Mouse (Mus musculus) lung, postnatal 36 days (tissue): Measurements from ENCODE around the gene Zfp536.

Source experiments
- DNase-seq: peaks from one replicate; pipeline ENCODE4 v3.0.0; 2022; ENCODE audit warnings: mixed read lengths

Zfp536 gene

DNA sequence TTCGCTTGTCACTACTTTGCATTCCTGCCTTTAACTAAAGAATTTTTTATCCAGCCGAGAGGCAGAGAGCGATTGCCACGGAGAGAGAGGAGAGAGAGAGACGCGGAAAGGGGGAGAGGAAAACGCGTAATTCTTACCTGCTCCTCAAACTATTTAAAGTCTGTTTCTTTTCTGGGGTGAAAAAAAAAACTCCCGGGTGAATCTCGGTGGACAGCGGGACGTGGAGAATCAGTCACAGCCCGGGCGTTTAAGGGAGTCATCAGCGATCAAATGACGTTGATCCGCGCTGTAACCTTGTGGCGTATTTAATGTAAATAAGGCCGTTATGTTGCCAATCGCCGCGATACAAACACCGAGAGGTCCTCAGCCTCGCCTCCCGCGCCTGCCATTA lies at the start of gene Zfp536:
Zfp536 (minus strand) TSS at position 330 of the 391 bp plus-strand sequence.
- no peak for DNase-seq

GRCm38 (mm10) chr7:37820670-37821301 lies 47.3 kb upstream of the Zfp536 start:
- DNase-seq = peak; percentile 1

DNA sequence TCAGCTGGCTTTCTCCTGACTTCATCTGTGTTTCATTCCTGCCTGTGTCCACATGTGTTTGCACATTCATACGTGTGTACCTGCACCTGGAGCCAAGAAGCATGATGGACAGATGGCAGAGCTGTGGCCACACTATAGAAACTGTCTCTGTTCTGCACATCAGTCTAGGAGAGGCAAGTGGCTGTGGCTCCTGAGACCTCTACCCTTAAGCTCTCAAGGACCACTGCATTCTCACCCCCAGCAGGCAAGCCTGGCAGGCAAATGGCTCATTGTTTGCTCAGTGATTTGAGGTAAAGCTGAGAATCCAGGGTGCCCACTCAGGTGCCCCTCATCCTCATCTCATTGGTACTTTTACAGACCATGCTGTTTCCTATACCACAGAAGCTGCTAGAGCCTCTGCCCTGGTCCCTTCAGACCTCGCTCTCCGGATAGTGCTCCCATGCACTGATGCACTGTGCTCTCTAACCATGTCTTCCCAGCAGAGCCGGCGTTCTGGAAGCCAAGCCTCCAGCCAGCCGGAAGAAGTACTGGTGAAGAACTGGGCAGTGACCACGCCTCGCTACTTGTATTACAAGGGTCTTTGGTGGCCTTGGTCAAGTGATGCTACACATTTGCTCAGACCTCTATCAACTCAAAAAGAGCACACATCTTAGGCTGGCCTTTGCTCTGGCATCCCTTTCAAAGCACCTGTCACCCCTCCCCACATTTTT lies 45.3 kb upstream of the Zfp536 start:
- no peak for DNase-seq

- no peak for DNase-seq
These were observed 43.5 kb upstream of the Zfp536 start for GRCm38 (mm10) chr7:37816901-37817300.

DNA sequence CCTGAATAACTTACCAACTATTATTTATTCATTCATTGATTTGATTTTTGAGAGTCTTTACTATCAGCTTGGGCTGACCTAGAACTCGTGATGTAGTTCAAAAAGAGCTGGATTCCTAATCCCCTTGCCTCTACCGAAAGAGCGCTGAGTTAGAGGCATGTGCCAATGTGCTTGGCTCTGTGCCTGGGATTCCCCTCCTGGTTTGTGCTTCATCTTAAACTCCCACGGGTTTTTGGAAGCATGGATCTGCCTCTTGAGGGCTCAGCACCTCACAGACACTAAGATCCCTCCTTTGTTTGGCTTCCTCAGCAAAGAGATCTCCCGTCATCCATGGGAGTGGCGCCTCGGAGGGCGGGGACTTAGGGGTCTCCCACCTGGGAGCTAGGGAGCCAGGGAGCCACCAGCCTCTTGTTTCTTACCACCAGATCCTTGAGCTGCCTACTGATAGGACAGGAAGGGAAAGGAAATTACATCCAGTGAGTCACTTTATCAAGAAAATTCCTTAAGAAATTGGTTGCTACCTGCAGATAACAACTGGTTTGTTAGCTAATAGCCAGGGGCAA lies 41.5 kb upstream of the Zfp536 start:
- no peak for DNase-seq

DNA sequence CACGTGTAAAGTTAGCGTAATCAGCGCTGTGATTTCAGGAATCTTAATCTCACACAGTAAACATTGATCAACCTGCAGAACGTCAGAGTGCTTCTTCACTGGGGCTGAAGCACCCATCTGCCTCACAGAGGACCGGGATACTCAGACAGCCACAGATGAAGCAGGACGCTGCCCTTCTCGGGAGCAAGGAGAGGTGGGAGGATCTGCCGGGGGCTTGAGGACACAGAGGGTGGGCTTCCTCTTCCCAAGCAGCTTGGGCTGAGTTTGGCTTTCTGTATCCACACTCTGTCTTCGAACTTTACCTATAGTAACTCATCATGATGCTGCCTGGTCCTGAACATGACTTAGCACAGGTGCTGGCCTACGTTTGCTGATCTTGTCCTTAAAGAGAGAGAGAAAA lies 40.2 kb upstream of the Zfp536 start:
- no peak for DNase-seq

GRCm38 (mm10) chr7:37809908-37810307 lies 36.5 kb upstream of the Zfp536 start:
- DNase-seq = no peak

- no peak for DNase-seq
These were observed 35.6 kb upstream of the Zfp536 start for GRCm38 (mm10) chr7:37809001-37809400.

DNA sequence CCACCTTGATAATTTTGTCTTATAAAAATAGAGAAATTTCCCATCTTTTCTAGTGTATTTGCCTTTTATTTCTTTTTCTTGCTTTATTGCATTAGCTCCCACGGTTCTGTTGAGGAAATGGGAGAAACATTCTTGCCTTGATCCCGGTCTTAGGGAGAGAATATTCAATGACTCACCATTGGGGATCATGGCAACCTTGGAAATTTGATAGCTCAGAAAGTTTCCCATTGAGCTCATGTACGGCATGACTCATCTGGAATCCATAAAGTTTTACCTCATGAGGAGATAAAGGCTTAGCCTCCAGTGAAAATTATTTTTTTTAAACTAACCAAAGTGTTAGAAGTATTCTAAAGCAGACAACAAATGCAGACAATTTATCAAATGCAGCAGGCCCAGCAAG lies 27.7 kb upstream of the Zfp536 start:
- no peak for DNase-seq

GRCm38 (mm10) chr7:37788721-37789120 lies 15.3 kb upstream of the Zfp536 start:
- no peak for DNase-seq

DNA sequence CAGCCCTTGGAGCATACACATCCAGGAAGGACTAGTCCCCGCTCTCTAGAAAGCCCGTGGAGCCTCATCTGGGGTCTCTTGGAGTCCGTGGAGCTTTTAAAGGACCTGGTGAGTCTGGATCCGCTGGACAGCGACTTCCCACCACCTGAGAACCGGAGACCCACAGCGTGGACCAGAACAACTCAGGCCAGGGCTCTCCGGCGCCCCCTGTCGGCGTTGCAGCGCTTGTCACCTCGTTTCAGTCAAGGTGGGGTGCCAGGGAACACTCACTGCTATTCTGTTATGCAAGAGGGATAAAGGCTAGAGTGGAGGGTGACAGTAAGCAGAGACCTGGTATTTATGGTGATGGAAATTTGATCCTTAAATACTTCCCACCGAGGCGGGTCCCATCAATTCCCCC lies 2.1 kb upstream of the Zfp536 start:
- DNase-seq = peak; percentile 56

GRCm38 (mm10) chr7:37774463-37774970 lies 1.1 kb upstream of the Zfp536 start:
- DNase-seq = no peak

- DNase-seq = no peak
These were observed 465 bp upstream of the Zfp536 start for GRCm38 (mm10) chr7:37773906-37774305.

DNA sequence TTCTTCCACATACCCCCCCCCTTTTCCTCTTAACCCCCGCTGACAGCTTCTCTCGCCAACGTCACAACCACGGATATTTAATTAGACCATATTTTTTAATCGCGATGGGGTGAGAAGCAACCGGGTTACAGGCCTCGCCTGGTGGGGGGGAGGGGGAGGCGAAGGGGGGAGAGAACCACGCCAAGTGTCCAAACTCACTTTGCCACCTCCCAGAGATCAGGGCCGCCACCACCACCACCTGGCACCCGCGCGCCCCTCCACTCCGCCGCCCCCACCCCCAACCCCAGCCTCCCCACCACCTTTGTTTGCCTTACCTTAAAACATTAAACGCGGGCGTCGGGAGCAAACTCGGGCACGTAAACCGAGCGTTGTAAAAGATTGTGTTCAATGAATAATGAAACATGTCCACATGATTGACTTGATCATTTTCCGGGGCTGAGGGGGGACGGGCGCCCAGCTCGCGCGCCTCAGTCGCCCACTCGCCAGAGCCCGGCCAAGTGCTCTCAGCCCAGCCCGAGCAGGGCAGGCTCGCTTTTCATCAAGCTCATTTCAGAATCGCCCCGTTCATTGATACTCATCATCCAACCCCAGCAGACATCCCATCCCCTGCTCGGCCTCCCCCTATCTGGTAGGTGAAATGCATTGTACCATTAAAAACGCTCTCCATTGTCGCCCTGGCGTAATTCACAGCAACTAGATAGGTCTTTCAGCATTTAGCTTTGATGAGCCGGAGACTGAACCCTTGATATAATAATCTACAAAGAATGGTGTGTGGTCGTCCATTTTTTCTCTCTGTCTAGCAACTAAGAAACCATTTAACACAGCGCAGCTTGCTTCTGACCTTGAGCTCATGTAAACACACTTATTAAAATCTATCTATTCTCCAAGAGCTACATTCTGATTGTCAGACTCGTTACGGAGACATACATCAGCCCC lies 797 bp downstream of the Zfp536 start:
- no peak for DNase-seq

- no peak for DNase-seq
These were observed 1.7 kb downstream of the Zfp536 start for GRCm38 (mm10) chr7:37771491-37772375.

- peak; percentile 40 for DNase-seq
These were observed 2.9 kb downstream of the Zfp536 start for GRCm38 (mm10) chr7:37770400-37771050.

DNA sequence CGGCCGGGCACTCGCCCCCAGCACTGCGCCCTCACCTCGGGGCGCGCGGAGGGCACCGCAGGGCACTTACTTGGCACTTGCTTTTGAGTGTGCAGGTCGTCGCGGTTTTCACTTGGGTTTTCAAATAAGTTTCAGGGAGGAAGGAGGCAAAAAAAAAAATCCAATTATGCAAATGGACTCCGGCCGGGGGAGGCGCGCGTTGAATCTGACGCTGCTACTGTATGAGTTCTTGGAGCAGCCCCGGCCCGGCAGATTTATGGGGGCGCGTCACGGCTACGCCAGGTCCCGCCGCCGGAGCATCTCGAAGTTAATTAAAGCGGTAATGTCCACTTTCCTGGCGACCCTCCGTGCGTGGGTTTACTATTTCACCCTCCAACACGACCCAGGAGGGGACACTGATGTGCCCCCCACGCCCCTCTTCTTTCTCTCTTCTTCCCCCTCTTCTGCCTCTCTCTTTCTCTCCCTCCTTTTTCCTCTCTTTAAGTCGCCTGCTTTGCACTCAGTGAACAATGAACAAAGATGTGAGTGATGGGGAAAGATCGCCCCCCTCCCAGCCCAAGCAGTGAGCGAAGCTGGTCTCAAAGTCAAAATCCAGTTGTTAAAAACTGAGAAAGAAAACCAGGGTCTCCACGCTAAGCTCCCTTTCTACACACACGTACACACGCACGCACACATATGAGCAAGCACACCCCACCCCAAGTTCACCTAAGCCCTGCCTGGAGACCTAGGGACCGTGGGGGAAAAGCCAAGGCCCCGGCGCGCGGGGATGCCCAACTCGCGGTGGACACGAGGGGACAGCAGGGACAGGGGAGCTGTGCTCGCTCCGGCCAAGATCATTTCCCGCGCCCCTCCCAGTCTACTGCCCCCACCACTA lies 3.7 kb downstream of the Zfp536 start:
- DNase-seq = no peak

GRCm38 (mm10) chr7:37769004-37769403 lies 4.4 kb downstream of the Zfp536 start:
- no peak for DNase-seq

DNA sequence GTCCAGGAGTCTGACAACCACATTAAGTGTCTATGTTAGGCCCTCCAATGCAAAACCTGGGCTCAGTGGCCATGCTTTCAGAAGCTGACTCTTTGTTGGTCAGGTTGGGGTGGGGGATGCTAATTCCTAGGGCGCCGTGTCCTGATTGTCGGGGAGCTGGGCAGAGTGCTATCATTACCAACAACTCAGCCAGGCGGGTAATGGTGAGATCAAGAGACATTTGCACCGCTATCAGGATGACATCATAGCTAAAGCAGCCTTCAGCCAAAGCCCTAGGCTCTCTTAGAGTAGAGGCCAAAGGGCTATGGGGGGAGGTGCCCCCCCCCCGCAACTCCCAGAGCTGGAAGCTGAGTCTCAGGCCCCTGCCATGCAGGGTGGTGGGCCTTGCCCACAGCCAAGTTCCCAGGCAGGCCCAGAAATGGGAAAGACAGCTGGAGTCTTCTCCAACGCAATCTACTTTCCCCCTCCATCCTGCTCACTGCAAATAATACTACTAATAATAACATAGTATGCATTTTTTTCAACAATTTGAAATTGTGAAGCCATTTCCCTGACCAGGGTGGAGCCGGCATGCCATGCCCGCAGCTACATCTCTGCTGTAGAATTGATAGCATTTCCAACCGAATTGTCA lies 5.0 kb downstream of the Zfp536 start:
- DNase-seq = no peak

- DNase-seq = no peak
These were observed 14.6 kb downstream of the Zfp536 start for GRCm38 (mm10) chr7:37758886-37759285.
